Mouse (Mus musculus): ENCODE data around the gene Hoxc5.

Hoxc5 gene

GRCm38 (mm10) chr15:103010847-103011555 is 43.8 kb downstream of the Hoxc5 start:
- no peak for DNase-seq (ENCODE audit: low spot score in 2 of 2)

GRCm38 (mm10) chr15:103011928-103012486 is 44.8 kb downstream of the Hoxc5 start:
- no peak for DNase-seq (ENCODE audit: low spot score in 2 of 2)

DNA sequence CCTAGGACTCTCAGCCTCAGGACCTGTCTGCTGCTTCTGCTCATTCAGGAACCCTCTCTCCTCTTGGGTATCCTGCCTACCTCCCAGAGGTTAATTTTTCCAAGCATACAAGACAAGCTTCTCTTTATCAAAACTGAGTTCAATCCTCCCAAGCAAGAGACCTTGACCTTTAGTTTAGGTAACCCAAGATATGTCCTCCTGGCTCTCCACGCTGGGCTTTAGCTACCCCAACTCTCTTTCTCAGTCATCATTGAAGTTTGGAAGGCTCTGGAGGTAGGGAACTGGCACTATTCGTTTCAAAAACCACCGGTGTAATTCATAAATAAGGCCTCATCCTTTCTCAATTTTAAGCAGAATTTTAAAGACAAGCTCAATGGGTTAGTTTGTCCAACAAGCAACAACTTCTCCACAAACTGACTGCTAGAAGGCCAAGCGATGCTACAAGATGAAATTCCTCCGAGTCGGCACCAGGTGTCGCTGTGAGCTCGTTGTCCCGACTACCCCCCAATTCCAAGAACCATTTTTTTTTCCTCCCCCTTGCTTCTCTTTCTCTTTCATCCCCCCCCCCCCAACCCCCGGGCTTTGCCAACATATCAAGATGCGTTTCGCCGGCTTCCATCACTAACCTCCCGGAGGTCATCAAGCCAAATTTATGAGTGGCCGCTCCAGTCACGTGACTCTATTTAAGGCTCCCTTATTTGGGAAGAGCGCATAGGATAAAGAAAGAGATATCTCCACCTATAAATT is 46.2 kb downstream of the Hoxc5 start:
- DNase-seq (ENCODE audit: low spot score in 2 of 2) = no peak

DNA sequence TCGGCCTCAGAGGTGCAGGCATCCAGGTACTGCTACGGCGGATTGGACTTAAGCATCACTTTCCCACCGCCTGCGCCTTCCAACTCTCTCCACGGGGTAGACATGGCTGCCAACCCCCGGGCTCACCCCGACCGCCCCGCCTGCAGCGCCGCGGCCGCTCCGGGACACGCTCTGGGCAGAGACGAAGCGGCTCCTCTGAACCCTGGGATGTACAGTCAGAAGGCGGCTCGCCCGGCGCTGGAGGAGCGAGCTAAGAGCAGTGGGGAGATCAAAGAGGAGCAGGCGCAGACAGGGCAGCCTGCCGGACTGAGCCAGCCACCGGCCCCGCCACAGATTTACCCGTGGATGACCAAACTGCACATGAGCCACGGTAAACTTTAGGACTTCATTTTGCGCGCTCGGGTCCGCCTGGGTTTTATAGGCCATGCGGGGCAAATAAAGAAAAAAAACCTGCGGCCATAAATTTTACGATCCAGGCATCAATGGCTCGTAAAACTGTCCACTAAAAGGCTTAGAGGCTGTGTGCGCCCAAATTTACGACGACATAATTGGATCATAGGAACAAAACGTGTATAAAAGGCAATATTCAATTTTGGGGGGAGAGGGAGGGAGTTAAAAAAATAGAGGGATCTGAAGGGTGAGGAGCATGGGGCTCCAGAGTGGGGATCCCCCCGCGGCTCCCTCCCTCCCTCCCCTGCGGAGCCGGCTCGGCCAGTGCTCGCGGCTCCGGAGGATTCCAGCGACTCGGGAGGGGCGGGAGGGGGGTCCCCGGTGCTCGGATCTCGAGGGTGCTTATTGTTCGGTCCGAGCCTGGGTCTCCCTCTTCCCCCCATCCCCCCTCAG is 47.1 kb downstream of the Hoxc5 start:
- no peak for DNase-seq (ENCODE audit: low spot score in 2 of 2)

- DNase-seq (ENCODE audit: low spot score in 2 of 2) = no peak
Observed at GRCm38 (mm10) chr15:103015009-103015399, 47.8 kb downstream of the Hoxc5 start.

DNA sequence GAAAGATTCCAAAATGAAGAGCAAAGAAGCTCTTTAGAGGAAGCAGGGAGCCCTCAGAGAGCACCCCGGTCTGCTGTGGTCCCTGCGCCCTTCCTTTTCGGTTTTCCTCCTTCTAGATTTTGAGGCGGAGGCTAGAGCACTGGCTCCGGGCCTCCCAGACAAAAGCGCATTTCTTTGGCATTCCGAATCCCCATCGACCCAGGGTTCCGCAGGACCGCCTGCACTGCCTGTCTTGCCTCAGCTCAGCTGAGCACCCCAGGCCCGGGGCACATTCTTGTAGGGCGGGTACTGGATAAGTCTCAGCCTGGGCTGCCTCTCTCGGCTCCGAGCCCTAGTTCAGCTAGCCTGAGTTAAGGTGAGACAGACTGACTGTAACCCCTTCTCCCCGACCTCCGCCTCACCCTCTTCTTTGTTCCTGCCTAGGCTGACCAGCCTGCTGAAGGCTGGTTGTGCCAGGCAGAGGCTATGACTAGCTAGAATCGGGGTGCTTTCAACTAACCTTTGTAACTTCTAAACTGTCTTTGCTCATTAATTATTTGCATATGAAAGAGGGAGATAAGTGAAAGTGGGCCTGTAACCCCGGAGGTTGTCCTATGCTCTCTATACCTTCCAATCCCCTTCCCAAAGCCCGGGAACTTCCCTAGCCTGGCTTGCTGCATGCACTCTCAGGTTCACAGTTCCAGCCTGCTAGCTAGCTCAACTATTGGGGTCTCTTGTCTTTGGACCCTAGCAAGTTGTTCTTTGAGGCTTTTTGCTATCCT is 48.3 kb downstream of the Hoxc5 start:
- no peak for DNase-seq (ENCODE audit: low spot score in 2 of 2)

DNA sequence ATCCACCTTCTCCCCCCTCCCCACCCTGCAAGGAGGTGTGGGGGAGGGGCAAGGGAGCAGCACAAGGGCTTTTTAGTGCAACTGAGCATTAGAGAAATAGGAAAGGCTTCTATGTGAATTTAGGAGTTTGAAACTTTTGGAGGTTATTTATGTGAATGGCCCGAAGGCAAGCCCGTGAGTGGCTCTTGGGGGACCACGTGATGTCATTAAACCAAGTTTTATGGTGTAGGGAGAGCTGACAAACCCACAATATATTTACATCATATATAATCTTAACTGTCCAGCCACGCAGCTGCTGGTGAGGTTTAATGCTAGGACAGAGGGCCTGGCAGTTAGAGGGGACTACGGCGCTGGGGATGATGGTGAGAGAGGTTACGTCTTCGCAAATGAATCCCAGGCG is 51.4 kb downstream of the Hoxc5 start, which contains the start of gene Hoxc4:
TSS of gene Hoxc4 (plus strand) at position 299 of the 400 bp plus-strand sequence.
- DNase-seq (ENCODE audit: low spot score in 2 of 2) = no peak

DNA sequence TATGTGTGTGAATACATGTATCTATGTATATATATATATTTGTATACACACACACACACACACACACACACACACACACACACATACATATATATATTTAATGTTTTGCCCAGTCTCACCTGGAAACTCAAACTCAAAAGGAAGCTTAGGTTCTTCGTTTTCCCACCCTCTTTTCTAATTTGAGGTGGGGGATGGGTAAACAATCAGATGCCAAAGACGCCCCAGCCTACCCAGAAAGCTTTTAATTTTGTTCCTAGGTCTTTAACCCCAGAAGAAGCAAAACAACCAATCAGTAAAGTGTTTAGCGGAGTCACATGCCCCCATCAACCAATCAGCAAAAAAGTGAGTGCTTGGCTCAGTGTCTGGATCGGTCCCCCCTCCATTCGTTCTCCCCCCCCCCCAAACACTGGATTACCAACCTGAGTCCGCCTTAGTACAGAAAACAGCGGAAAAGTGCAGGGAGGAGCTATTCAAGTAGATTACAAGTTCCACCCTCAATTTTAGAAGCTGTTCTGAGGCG is 53.7 kb downstream of the Hoxc5 start:
- no peak for DNase-seq (ENCODE audit: low spot score in 2 of 2)

GRCm38 (mm10) chr15:103021544-103021943 is 54.3 kb downstream of the Hoxc5 start:
- no peak for DNase-seq (ENCODE audit: low spot score in 2 of 2)

- no peak for DNase-seq (ENCODE audit: low spot score in 2 of 2)
Observed at GRCm38 (mm10) chr15:103024131-103024530, 56.9 kb downstream of the Hoxc5 start.

- DNase-seq (ENCODE audit: low spot score in 2 of 2) = no peak
Observed at GRCm38 (mm10) chr15:103027266-103028235, 60.3 kb downstream of the Hoxc5 start.

DNA sequence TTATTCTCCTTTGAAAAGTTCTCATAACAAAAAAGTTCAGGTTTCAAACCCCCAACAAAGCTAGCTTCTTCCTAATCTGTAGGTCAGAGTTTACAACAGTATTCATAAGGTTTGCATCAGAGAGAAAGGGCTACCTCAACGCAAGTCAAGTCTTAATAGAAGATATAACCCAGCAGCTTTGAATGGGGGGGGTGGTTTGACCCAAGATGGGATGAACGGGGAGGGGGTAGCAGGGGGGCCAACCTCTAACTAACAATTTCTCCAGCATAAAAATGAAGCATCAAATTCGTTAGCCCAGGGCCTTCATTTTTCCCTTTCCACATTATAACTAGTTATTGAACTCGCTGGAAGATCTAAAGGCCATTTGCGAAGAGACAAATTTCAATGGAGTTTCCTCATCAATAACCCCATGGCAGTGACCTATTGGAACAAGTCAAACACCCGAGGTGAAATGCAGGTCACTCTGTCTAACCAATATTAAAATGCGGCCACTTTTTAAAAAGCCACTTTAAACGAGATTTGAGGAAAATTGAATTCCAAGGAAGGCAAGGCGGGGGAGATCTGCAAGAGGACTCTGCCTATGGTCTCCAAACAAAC is 61.8 kb downstream of the Hoxc5 start:
- no peak for DNase-seq (ENCODE audit: low spot score in 2 of 2)

DNA sequence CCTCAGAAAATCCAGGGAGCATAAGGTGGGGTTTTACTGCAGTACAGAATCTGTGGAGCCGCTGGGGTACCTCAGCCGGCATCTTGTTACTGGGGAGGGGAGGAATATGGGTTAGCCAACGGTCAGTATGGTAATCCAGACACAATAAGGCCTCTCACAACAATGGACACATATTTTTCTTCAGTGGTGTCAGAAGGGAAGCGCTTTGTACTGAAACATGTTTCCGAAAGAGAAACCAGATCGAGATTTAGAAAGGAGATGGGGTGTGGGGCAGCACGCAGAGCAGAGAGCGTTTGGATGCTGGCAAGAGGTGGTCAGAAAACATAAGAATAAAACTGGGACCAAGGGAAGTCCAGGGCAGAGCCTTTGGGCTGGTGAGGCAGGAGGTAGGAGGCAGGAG is 62.9 kb downstream of the Hoxc5 start:
- DNase-seq (ENCODE audit: low spot score in 2 of 2) = no peak

DNA sequence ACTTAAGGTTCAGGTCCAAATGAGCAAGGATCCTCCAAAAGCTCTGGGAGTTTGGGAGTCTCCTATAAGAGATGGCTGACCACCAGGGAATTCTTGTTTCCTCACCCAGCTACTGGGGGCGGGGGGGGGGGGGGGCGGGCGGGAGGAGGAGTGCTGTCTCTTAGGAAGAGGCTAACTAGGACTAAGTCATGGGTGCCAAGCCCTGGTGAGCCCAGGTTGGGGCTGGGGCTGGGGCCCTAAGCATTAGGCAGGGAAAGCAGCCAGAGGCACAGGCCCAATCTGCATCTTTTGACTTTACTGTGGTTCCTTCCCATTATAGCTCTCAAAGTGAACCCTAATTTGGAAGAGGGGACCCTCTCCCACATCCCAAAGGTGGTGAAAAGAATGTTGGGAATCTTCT is 64.9 kb downstream of the Hoxc5 start:
- no peak for DNase-seq (ENCODE audit: low spot score in 2 of 2)

DNA sequence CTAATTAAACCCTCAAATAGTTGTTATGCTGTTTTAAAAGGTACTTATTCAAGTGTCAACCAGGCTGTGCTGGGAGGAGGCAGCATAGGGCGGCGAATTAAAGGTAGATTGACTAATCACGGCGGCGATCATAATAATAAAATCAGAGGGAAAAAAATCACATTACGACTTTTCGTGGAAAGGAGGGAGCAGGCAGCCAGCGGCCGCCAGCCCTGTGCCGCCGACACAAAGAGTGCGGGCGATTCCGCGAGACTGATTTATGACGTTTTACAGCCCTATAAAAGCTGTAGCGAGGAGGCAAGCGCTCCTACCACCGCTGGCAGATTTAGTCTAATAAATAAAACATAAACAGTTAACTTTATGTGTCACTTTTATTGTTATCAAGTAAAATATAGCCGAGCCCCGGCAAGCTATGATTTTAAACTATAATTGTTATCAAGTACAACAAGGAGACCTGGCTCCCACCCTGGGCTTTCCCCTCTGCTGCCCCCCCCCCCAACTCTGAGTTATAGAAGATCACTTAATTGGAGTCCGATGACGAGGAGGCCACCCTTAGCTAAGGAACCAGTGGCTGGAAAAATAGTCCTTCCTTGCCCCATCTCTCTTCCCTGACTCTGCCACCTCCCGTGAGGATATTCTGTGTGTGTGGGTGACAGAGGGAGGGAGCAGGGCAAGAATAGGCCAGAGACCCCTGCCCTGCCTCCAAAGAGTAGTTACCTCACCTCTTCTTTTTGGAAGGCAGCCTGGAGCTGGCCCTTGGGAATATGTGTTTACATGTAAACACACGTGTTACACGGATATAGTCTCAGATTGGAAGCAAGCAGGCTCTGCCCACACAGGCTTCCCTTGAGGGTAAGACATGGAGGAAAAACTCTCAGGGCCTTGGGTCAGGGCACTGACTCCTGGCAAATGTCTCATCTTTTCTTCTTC is 65.7 kb downstream of the Hoxc5 start:
- DNase-seq (ENCODE audit: low spot score in 2 of 2) = no peak

DNA sequence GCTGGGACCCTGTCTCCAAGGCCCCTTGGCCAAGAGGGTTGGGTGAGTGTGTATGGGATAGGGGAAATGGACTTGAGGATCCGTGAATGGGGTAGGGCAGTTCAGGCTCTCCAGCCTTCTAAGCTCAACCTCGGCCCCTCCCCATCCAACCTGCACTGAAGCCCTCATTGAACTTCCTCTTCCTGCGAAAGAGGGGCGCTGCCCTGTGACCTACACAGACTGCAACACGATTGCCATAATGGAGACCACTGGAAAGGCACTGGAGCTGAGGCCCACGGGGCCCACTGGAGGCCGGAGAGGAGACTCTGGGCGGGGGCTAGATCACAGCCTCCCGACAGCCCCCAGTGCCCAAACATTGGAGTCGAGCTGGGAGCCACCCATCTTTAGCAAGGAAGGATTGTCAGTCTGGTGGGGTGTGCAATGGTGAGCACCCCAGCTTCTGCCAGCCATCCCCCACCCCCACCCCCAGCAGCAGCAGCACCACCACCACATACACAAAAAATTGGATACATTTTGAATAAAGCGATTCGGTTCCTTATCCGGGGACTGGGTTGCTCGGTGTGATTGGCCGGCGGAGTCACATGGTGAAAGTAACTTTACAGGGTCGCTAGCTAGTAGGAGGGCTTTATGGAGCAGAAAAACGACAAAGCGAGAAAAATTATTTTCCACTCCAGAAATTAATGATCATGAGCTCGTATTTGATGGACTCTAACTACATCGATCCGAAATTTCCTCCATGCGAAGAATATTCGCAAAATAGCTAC is 67.0 kb downstream of the Hoxc5 start:
- DNase-seq (ENCODE audit: low spot score in 2 of 2) = no peak

- DNase-seq (ENCODE audit: low spot score in 2 of 2) = no peak
Observed at GRCm38 (mm10) chr15:103034807-103035547, 67.7 kb downstream of the Hoxc5 start.
